Mouse (Mus musculus) CD4-positive, CD25-positive, alpha-beta regulatory T cell, adult 4 months (primary cell): ENCODE data around the gene Klrb1. TPM values are rescaled to one million over a fixed set of nuclear protein-coding genes. Genes with fewer than 3 reads are reported as not detected.
"Not testable (repeated sequence)": the region's sequence is repeated elsewhere in the genome, so short reads cannot be mapped to it uniquely, and the experiment has no call there.

ENCODE experiments used
- ATAC-seq: one replicate; pipeline ENCODE4 v1.8.0; 2017
- polyA plus RNA-seq, 2 experiments: library from polyadenylated mRNA; unstranded; fragments of 100-300 nt; shearing (Covaris generic); gene quantifications; one replicate each; pipeline ENCODE4 v1.2.1; 2017

The Klrb1 gene
- not detected for polyA plus RNA-seq

- ATAC-seq = no peak
These were observed at the start of gene Klrb1 for GRCm38 (mm10) chr6:128722959-128723358. TSS of gene Klrb1 (minus strand) at chr6:128723059.

- no peak for ATAC-seq
These were observed 46.8 kb upstream of the Klrb1 start for GRCm38 (mm10) chr6:128769481-128770253.

- no peak for ATAC-seq
These were observed 45.2 kb upstream of the Klrb1 start for GRCm38 (mm10) chr6:128768047-128768446.

- ATAC-seq = peak; percentile 48
These were observed 43.8 kb upstream of the Klrb1 start for GRCm38 (mm10) chr6:128766486-128767254.

DNA sequence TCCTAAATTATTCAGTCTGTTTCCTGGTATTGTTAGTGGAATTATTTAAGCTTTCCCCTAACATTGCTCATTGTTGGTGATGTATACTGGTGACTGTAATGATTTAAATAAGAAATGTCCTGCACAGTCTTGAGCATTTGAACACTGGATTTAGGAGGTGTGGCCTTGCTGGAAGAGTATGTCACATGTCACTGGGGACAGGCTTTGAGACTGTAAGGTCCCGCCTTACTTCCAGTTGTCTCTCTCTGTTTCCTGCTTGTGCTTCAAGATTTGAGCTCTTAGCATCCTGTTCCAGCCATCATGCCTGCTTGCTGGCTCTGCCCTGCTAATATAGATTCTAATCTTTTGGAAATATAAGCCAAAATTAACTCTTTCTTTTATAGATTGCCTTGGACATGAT lies 42.4 kb upstream of the Klrb1 start:
- ATAC-seq = no peak

DNA sequence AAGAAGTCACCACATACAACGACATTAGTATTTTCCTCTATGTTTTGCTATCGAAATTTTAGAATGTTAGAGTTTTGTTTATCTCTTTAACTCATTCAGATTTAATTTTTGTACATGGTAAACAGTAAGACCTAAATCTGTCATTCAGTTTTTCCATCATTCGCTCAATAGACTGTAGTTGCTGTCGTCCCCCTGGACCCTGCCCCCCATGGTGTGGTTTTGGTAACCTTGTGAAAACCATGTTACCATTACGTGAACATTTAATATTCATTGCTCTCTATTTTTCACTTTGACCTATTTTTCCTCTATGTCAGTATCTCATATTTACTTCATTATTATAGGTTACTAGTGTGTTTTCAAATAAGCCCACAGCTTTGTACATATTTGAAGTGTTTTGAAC lies 41.7 kb upstream of the Klrb1 start:
- ATAC-seq = no peak

DNA sequence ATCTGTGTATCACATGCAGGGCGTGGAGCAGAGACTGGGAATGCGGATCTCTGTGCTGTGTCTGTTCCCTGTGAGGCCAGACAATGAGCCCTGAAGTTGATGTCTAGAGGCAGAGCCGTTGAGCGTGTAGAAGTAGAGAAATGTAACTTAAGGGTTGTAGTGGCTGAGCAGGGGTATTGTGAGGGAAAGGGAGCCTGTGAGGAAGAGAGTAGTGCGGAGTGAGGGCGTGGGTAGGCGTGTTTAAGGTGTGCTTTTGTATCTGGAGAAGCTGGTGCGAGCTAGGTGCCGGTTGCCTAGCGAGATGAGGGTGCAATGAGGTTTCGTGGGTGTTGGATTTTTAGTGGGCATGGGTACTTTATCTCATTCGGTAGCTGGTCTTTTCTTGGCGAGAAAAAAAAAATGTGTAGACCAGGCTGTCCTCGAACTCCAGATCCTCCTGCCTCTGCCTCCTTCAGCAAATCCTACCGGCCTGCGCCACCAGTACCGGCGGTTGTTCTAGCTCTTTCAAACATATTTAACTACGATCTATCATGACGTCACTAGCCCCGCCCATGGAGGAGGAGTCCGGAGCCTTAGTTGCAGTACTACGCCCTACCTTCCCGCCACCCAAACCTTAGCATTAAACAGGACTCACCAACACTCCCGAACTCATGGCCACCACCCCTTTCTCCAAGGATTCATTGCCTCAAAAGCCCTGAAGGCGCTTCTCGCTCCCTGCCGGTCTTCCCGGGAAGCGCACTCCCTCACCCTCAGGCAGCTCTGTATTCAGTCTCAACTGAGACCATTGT lies 41.1 kb upstream of the Klrb1 start:
- peak; percentile 66 for ATAC-seq

- not testable (repeated sequence) for ATAC-seq
These were observed 40.2 kb upstream of the Klrb1 start for GRCm38 (mm10) chr6:128762892-128763670.

GRCm38 (mm10) chr6:128761144-128761540 lies 38.3 kb upstream of the Klrb1 start:
- ATAC-seq = no peak

- peak; percentile 54 for ATAC-seq
These were observed 37.7 kb upstream of the Klrb1 start for GRCm38 (mm10) chr6:128760416-128761143.

DNA sequence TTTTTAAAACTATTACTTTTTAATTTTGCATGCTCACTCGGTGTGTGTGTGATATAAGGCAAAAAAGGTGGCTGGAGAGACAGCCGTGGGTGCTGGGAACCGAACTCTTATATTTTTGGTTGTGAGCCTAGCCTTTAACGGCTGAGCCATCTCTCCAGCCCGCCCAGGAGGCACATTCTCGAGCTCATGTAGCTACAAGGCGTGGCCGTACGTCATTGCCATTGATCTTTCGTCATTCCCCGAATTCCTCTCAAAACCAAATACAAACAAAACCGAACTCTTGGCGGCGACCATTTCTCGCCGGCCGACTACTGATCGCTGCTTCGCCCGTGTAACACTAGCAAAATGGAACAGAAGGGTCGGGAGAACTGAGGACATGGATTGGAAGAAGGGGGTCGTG lies 37.2 kb upstream of the Klrb1 start:
- peak; percentile 56 for ATAC-seq

GRCm38 (mm10) chr6:128759221-128759950 lies 36.5 kb upstream of the Klrb1 start:
- no peak for ATAC-seq

DNA sequence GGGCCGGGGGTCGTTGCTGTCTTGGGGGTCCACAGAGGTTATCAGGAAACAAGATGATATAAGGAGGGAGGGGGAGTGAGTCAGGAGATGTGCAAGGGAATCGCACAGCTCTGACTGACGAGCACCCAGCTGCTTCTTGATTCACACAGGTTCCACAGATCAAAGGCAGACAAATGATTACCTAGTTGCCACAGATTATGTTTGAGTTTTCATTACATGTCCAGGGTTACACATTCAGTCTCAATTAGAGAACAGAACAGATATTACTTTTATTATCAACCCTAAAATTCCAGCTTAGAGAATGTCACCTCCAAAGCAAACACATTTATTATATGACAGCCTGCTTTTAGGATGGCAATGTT lies 32.5 kb upstream of the Klrb1 start:
- not testable (repeated sequence) for ATAC-seq

- not testable (repeated sequence) for ATAC-seq
These were observed 32.0 kb upstream of the Klrb1 start for GRCm38 (mm10) chr6:128754748-128755401.

DNA sequence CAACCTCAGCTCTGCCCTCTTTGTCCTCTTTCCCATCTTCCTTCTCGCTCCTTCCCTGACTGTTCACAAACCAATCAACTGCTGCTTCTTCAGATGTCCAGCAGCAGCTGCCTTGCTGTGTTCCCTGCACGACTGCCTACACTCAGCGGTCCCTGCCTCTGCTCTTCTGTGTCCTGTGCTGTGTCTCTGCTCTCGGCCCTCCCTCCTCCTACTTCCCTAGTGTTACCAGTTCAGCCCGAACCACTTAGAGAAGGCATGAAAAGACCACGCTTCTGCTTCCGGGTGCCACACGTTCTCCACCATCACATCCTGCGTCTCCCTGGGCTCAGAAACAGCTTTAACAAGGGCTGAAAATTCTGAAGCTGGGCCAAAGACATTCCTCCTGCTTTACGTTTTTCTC lies 31.4 kb upstream of the Klrb1 start:
- peak; percentile 73 for ATAC-seq

GRCm38 (mm10) chr6:128753610-128754224 lies 30.9 kb upstream of the Klrb1 start:
- ATAC-seq = peak; percentile 90

DNA sequence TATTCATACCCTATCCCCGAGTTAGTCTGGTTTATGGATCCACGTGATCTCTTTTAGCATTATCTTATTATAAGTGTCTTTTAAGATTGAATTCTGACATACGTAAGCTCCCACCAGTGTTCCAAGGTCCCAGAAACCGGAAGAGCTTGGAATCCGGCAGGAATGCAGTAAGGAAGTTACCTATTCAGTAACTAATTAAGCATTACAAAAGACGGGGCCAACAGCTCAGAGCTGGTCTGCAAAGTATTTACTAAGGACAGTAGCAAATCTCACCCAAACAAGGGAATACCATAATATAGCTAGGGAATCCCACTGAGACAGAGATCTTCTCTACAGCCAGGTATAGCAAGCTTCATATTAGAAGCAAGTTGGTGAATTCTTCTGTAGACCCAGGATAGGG lies 24.1 kb upstream of the Klrb1 start:
- not testable (repeated sequence) for ATAC-seq

DNA sequence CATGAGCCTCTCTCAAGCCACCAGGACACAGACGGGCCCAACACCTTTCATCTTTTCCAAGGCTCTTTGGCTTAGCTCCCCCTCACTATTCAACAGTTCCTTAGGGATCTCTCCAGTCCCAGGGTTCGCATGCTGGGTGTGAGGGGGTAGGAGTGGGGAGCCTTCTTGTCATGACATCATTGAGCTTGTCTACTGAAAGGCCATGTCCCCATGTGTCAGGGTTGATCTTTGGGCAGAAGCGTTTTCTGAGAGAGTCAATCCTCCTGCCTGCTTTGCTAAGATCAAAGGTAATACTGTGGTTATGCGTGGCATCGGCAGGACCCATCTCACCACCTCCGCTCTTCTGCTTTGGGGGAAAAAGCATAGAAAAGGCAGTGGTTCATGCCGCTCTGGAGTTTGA lies 14.6 kb upstream of the Klrb1 start:
- no peak for ATAC-seq

- ATAC-seq = peak; percentile 60
These were observed 13.2 kb upstream of the Klrb1 start for GRCm38 (mm10) chr6:128736100-128736499.

DNA sequence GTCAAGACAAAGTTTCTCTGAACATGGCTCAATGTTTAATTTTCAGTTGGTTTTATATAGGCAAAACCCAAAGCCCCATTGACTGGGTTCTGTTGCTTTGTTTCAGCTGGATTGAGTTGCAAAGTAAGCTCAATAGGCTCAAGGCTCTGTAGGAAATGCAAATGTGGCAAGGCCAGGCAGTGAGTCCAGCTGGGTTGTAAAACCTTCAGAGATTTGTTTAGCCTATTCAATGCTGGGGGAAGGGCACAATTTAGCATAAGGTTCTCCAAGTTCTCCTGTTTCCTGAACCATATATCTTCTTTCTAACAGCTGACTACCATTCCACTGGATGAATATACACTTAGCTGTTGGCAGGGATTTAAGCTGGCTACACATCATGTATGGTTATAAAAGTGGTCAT lies 12.0 kb upstream of the Klrb1 start:
- ATAC-seq = no peak
